26 mouse cellular contexts compared by ENCODE assay signal in the genomic region with DNA sequence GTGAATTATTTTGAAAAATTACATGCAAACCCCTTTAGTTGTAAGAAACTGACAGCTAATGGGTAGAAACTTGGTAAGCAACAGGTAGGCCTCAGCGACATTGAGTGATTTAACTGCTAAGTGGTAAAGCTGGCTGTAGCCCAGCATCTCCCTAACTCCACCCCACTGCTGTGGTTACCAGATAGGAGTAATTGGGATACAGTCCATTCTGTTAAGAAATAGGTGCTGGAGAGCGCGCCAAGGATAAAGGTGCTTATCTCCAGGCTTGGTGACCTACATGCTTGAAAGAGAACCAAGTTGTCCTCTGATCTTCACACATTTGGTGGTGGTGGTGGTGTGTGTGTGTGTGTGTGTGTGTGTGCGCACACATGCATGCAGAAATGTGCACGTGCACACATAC. TPM values are rescaled to one million over a fixed set of nuclear protein-coding genes. Genes with fewer than 3 reads are reported as not detected.
DNase-seq lines count a peak whose midpoint lies in the region; ATAC-seq lines count a peak whose summit lies in the region.
"Had no signal": no experiment of that assay in that cellular context is flagged by ENCODE, and none has a peak within 500 bp of the region (broad histone marks: within the 10 kb centered on the region; RNA-seq: fewer than 3 reads in every experiment).

No protein-coding gene starts in this region.

- H3K9ac ChIP-seq in liver, embryonic 13.5 days, result peak overlapping the region; percentile 37
- H3K9ac ChIP-seq in forebrain, embryonic 12.5 days, result no peak overlapping the region
- H3K9ac ChIP-seq: embryonic facial prominence, embryonic 13.5 days; heart, embryonic 13.5 days; kidney, embryonic 15.5 days; limb, embryonic 12.5 days; lung, embryonic 15.5 days had no signal

- WGBS in liver, embryonic 13.5 days (ENCODE audit: insufficient replicate concordance), result 35% methylated on average over 5 of the region's 5 CpGs
- WGBS in forebrain, embryonic 12.5 days, result 95% methylated on average over 5 of the region's 5 CpGs

- peak; percentile 97 for ATAC-seq in erythroblast, adult 5-6 weeks (replicated peaks; ENCODE audit: low FRiP score, poor library complexity, severe bottlenecking)
- peak; percentile 99 for ATAC-seq in liver, embryonic 13.5 days (ENCODE audit: low read depth)
- ATAC-seq in megakaryocyte progenitor cell, adult 5-6 weeks (replicated peaks; ENCODE audit: poor library complexity), result peak; percentile 99
- no peak for ATAC-seq in forebrain, embryonic 12.5 days (ENCODE audit: low FRiP score)
- ATAC-seq: activated CD4-positive, CD25-positive, alpha-beta regulatory T cell, adult 4 months; forebrain, embryonic 16.5 days had no signal

- peaks cover 47% of the 10 kb centered on the region for H3K4me1 ChIP-seq in liver, embryonic 13.5 days (replicated peaks)
- no peaks in the 10 kb centered on the region for H3K4me1 ChIP-seq in forebrain, embryonic 12.5 days
- H3K4me1 ChIP-seq: embryonic facial prominence, embryonic 13.5 days; heart, embryonic 13.5 days; limb, embryonic 12.5 days; lung, embryonic 15.5 days had no signal

- H3K27ac ChIP-seq in liver, embryonic 13.5 days, result peak overlapping the region; percentile 80
- H3K27ac ChIP-seq in forebrain, embryonic 12.5 days, result no peak overlapping the region
- H3K27ac ChIP-seq: embryonic facial prominence, embryonic 13.5 days; heart, embryonic 13.5 days; kidney, embryonic 15.5 days; limb, embryonic 12.5 days; lung, embryonic 15.5 days had no signal

- peak overlapping the region; percentile 44 for H3K4me2 ChIP-seq in liver, embryonic 13.5 days
- H3K4me2 ChIP-seq in forebrain, embryonic 12.5 days, result no peak overlapping the region
- H3K4me2 ChIP-seq: embryonic facial prominence, embryonic 13.5 days; heart, embryonic 13.5 days; kidney, embryonic 15.5 days; limb, embryonic 12.5 days; lung, embryonic 15.5 days; midbrain, embryonic 11.5 days had no signal

- H3K9me3 ChIP-seq in liver, embryonic 13.5 days (replicated peaks), result no peaks in the 10 kb centered on the region
- no peaks in the 10 kb centered on the region for H3K9me3 ChIP-seq in forebrain, embryonic 12.5 days
- H3K9me3 ChIP-seq: embryonic facial prominence, embryonic 13.5 days; heart, embryonic 13.5 days; kidney, embryonic 15.5 days; limb, embryonic 12.5 days; lung, embryonic 15.5 days had no signal

- H3K4me3 ChIP-seq in liver, embryonic 13.5 days (replicated peaks), result no peak overlapping the region
- no peak overlapping the region for H3K4me3 ChIP-seq in forebrain, embryonic 12.5 days (replicated peaks)
- H3K4me3 ChIP-seq: embryonic facial prominence, embryonic 13.5 days; heart, embryonic 13.5 days; kidney, embryonic 15.5 days; limb, embryonic 12.5 days; lung, embryonic 15.5 days had no signal

- H3K36me3 ChIP-seq in liver, embryonic 13.5 days, result peaks cover 48% of the 10 kb centered on the region
- peaks cover 22% of the 10 kb centered on the region for H3K36me3 ChIP-seq in forebrain, embryonic 12.5 days (replicated peaks)

- DNase-seq in c-Kit-positive CD71-positive TER-119-negative erythroid progenitor cells, embryonic 14.5 days (ENCODE audit: low read depth), result peak; percentile 64
- peak; percentile 73 for DNase-seq in liver, embryonic 13.5 days
- DNase-seq in right cerebral cortex, adult 2 months (ENCODE audit: low spot score in 2 of 2), result no peak
- no peak for DNase-seq in urinary bladder, postnatal 4 days (ENCODE audit: low spot score in 2 of 2)
- DNase-seq: adrenal gland, postnatal 10 days; cerebellum, adult 11 months; cerebellum, postnatal 10 days; embryo, embryonic 11 days; gastrocnemius, postnatal 14 days; heart, adult 11 months; heart, postnatal 14 days; kidney, adult 11 months; kidney, postnatal 36 days; lung, postnatal 4 days; thymus, adult 18-20 months had no signal

- H3K27me3 ChIP-seq in liver, embryonic 13.5 days, result no peaks in the 10 kb centered on the region
- no peaks in the 10 kb centered on the region for H3K27me3 ChIP-seq in forebrain, embryonic 12.5 days
- H3K27me3 ChIP-seq: embryonic facial prominence, embryonic 13.5 days; heart, embryonic 13.5 days; kidney, embryonic 15.5 days; limb, embryonic 12.5 days; lung, embryonic 15.5 days had no signal

RNA-seq across cellular contexts. Expression of a gene that starts 7.9 kb away (rescaled TPM):
- 5.4 and 11.5 TPM in 2 replicates for total RNA-seq in erythroblast, adult 5-6 weeks (2015; ENCODE audit: low replicate concordance)
- 4.9 and 7.0 TPM in 2 replicates for total RNA-seq in erythroblast, adult 5-6 weeks (2017; ENCODE audit: low replicate concordance)
- polyA plus RNA-seq in liver, embryonic 13.5 days (2015; fragmentation: Nextera tagmentation; extraction: Ambion mirVana), result 18.7 and 18.9 TPM in 2 replicates
- total RNA-seq in megakaryocyte progenitor cell, adult 5-6 weeks (2015), result 12.1 and 12.8 TPM in 2 replicates
- 8.4 and 13.5 TPM in 2 replicates for total RNA-seq in megakaryocyte progenitor cell, adult 5-6 weeks (2017)
- 19.9 and 23.8 TPM in 2 replicates for polyA plus RNA-seq in forebrain, embryonic 12.5 days (2016; fragmentation: Nextera tagmentation; extraction: Ambion mirVana)

Comparison
In these comparisons a context has a peak if more than half of its experiments do, and no peak if none do; other contexts are left out.
1. DNase-seq: peak in c-Kit-positive CD71-positive TER-119-negative erythroid progenitor cells, embryonic 14.5 days (single experiment) and liver, embryonic 13.5 days (single experiment); none in right cerebral cortex, adult 2 months (0 of 2) and urinary bladder, postnatal 4 days (0 of 2).